Mouse (Mus musculus) embryonic fibroblast, embryonic 13.5 days (primary cell): ENCODE data around the gene CN725425.

ENCODE experiments used
- CTCF ChIP-seq: IDR thresholded peaks from 2 replicates; pipeline ENCODE4 v1.5.1; 2011; ENCODE audit warnings: mild to moderate bottlenecking, control low read depth, low read length, moderate library complexity, borderline replicate concordance; ENCODE audit not compliant: insufficient read depth
- POLR2A ChIP-seq: IDR thresholded peaks from 2 replicates; pipeline ENCODE4 v1.6.1; 2011; ENCODE audit warnings: low read depth, mild to moderate bottlenecking, control low read depth, low read length, moderate library complexity

- TF ChIP-seq POLR2A = no peak
- no peak for TF ChIP-seq CTCF
These were observed 28.0 kb upstream of the CN725425 start for GRCm38 (mm10) chr15:91171332-91171731.
